Mouse (Mus musculus) ES-Bruce4 (cell line): ENCODE results near the gene Dhx58. TPM values are rescaled to one million over a fixed set of nuclear protein-coding genes. Genes with fewer than 3 reads are reported as not detected.

Experiments used
- H3K27ac ChIP-seq: 2 replicates; pipeline ENCODE4 v1.5.1; 2012; ENCODE audit warnings: low read length, inconsistent platforms; ENCODE audit not compliant: insufficient read depth
- H3K27me3 ChIP-seq: 2 replicates; pipeline ENCODE4 v1.6.1; 2012; ENCODE audit warnings: mild to moderate bottlenecking, low read length, inconsistent platforms; ENCODE audit not compliant: control insufficient read depth, poor library complexity, insufficient read depth, severe bottlenecking
- H3K36me3 ChIP-seq: 2 replicates; pipeline ENCODE4 v1.6.1; 2012; ENCODE audit warnings: inconsistent platforms, mild to moderate bottlenecking, low read length, moderate library complexity; ENCODE audit not compliant: control insufficient read depth, poor library complexity, insufficient read depth, severe bottlenecking
- H3K4me1 ChIP-seq: one replicate; pipeline ENCODE4 v1.8.1; 2011; ENCODE audit warnings: low read length; ENCODE audit not compliant: control insufficient read depth, insufficient read depth
- H3K4me3 ChIP-seq: 2 replicates; pipeline ENCODE4 v1.5.1; 2011; ENCODE audit warnings: low read depth, mild to moderate bottlenecking, low read length
- H3K9ac ChIP-seq: 2 replicates; pipeline ENCODE4 v1.6.1; 2012; ENCODE audit warnings: low read depth, mild to moderate bottlenecking, inconsistent platforms; ENCODE audit not compliant: poor library complexity, severe bottlenecking
- H3K9me3 ChIP-seq: replicated peaks from 2 replicates; pipeline ENCODE4 v1.6.1; 2012; ENCODE audit warnings: mild to moderate bottlenecking, low read length, inconsistent platforms; ENCODE audit not compliant: control insufficient read depth, poor library complexity, insufficient read depth, severe bottlenecking
- CTCF ChIP-seq: IDR thresholded peaks from one replicate; pipeline ENCODE4 v1.8.1; 2011; ENCODE audit warnings: low read depth, low read length
- EP300 ChIP-seq: IDR thresholded peaks from 2 replicates; pipeline ENCODE4 v1.6.1; 2011; ENCODE audit warnings: low read depth, low read length; ENCODE audit not compliant: insufficient read depth
- POLR2A ChIP-seq: IDR thresholded peaks from one replicate; pipeline ENCODE4 v1.8.1; 2011; ENCODE audit warnings: low read length; ENCODE audit not compliant: insufficient read depth
- polyA plus RNA-seq: library from polyadenylated mRNA; stranded (reverse); fragments of >200 nt; gene quantifications from 2 replicates; pipeline ENCODE4 v1.2.4, GENCODE M21; 2011; ENCODE audit warnings: low read depth; ENCODE audit not compliant: missing spikeins, insufficient read depth, insufficient read length

The Dhx58 gene
- polyA plus RNA-seq, 1 experiment: 1.8 TPM

GRCm38 (mm10) chr11:100690389-100690788 lies 13.7 kb downstream of the Dhx58 start:
- TF ChIP-seq POLR2A (no peak), EP300 (no peak), CTCF (no peak)
- H3K4me3 ChIP-seq: no peak overlapping the region
- no peaks in the 10 kb centered on the region for H3K27me3 ChIP-seq
- no peaks in the 10 kb centered on the region for H3K36me3 ChIP-seq
- no peak overlapping the region for H3K9ac ChIP-seq
- H3K4me1 ChIP-seq: no peaks in the 10 kb centered on the region
- no peaks in the 10 kb centered on the region for H3K9me3 ChIP-seq
- no peak overlapping the region for H3K27ac ChIP-seq

- Histone ChIP-seq H3K4me3 (no peak overlapping the region), H3K27ac (no peak overlapping the region), H3K36me3 (no peaks in the 10 kb centered on the region), H3K9me3 (no peaks in the 10 kb centered on the region), H3K9ac (no peak overlapping the region), H3K27me3 (no peaks in the 10 kb centered on the region), H3K4me1 (no peaks in the 10 kb centered on the region)
- no peak for TF ChIP-seq CTCF
- no peak for TF ChIP-seq EP300
- TF ChIP-seq POLR2A: no peak
These were observed 15.6 kb downstream of the Dhx58 start for GRCm38 (mm10) chr11:100688443-100688842.

GRCm38 (mm10) chr11:100687265-100687664 lies 16.8 kb downstream of the Dhx58 start:
- no peak overlapping the region for H3K27ac ChIP-seq
- no peak overlapping the region for H3K9ac ChIP-seq
- H3K9me3 ChIP-seq: no peaks in the 10 kb centered on the region
- H3K27me3 ChIP-seq: no peaks in the 10 kb centered on the region
- H3K4me3 ChIP-seq: no peak overlapping the region
- TF ChIP-seq CTCF (no peak), EP300 (no peak), POLR2A (no peak)
- H3K36me3 ChIP-seq: no peaks in the 10 kb centered on the region
- H3K4me1 ChIP-seq: no peaks in the 10 kb centered on the region

GRCm38 (mm10) chr11:100685371-100685770 lies 18.7 kb downstream of the Dhx58 start:
- Histone ChIP-seq H3K9ac (no peak overlapping the region), H3K4me1 (peaks cover 6% of the 10 kb centered on the region), H3K9me3 (no peaks in the 10 kb centered on the region), H3K27me3 (no peaks in the 10 kb centered on the region), H3K36me3 (no peaks in the 10 kb centered on the region), H3K27ac (no peak overlapping the region), H3K4me3 (no peak overlapping the region)
- TF ChIP-seq EP300 (no peak), CTCF (no peak), POLR2A (no peak)

GRCm38 (mm10) chr11:100684084-100684483 lies 20.0 kb downstream of the Dhx58 start:
- H3K9ac ChIP-seq: no peak overlapping the region
- peaks cover 6% of the 10 kb centered on the region for H3K4me1 ChIP-seq
- no peaks in the 10 kb centered on the region for H3K27me3 ChIP-seq
- H3K36me3 ChIP-seq: no peaks in the 10 kb centered on the region
- no peak overlapping the region for H3K4me3 ChIP-seq
- TF ChIP-seq EP300 (no peak), POLR2A (no peak), CTCF (no peak)
- H3K9me3 ChIP-seq: no peaks in the 10 kb centered on the region
- H3K27ac ChIP-seq: no peak overlapping the region

GRCm38 (mm10) chr11:100682526-100682925 lies 21.5 kb downstream of the Dhx58 start:
- Histone ChIP-seq H3K4me3 (no peak overlapping the region), H3K36me3 (no peaks in the 10 kb centered on the region), H3K4me1 (peaks cover 6% of the 10 kb centered on the region), H3K9me3 (no peaks in the 10 kb centered on the region), H3K27ac (peak overlapping the region; percentile 80), H3K27me3 (no peaks in the 10 kb centered on the region), H3K9ac (no peak overlapping the region)
- TF ChIP-seq POLR2A (no peak), EP300 (0 out of 2 replicates have a peak, but pooled peaks have one; percentile 28), CTCF (no peak)
